Mouse (Mus musculus) pancreas, adult 10 weeks (tissue): ENCODE data around the gene Fhl5. TPM values are rescaled to one million over a fixed set of nuclear protein-coding genes. Genes with fewer than 3 reads are reported as not detected.

Source experiments
- polyA plus RNA-seq: library from polyadenylated mRNA; stranded (reverse); fragments of 350-450 nt; fragmentation: Illumina TruSeq; extraction: RNeasy Lipid Tissue Mini Kit (QIAGEN cat#74804); gene quantifications from one replicate; pipeline ENCODE4 v1.2.3, GENCODE M21; 2015; ENCODE audit warnings: low read depth, low replicate concordance; ENCODE audit not compliant: insufficient read depth

Gene Fhl5
- 1.6 TPM for polyA plus RNA-seq

GRCm38 (mm10) chr4:25242776-25243175 lies at the start of gene Fhl5:
Gene Fhl5, minus strand, starts transcription at chr4:25242876.

DNA sequence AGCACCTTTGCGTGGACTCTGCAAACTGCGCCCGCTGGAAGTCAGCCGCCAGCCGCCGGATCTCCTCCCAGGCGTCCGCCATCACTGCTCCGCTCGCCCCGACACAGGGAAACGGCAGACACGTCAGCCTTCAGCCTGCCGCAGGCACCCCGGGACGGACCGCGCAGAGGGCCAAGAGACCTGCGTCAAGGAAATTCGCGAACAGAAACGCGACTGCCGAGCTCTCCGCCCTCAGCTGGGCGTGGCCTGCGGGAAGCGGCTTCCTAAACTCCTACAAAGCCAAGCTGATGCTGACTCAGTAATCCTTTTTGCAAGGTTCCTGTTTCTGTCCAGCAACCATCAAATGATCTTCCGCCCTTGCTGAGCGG lies 39.0 kb upstream of the Fhl5 start, which contains the start of gene Ufl1:
Gene Ufl1, minus strand, starts transcription at position 151 of the 368 bp plus-strand sequence.

Other genes with a start within 250 kb of the Fhl5 start
- 14.1 TPM for gene Ufl1, start 38.9 kb upstream of the Fhl5 start, polyA plus RNA-seq